Mouse (Mus musculus) left cerebral cortex, postnatal 10 days (tissue): ENCODE measurements at regions not wholly inside any gene's neighbourhood (a gene's known extent, or its start where the extent isn't known, plus 50 kb on each side); places are given as distances from the start of the nearest gene placed in this dataset.
A peak's percentile ranks its signal among the peaks of the same experiment; 100 is the strongest.

Experiments used
- DNase-seq, 2 experiments: peaks; one replicate each; pipeline ENCODE4 v3.0.0; 2021 to 2022; ENCODE audit warnings: low spot score in 2 of 2, mixed read lengths in 1 of 2; ENCODE audit errors: extremely low spot score in 1 of 2
- intact Hi-C: fragments of 180-260 bp; cut with DNase I; formaldehyde crosslinking; loops from one replicate; pipeline ENCODE4 v1.15.1; 2025

DNA sequence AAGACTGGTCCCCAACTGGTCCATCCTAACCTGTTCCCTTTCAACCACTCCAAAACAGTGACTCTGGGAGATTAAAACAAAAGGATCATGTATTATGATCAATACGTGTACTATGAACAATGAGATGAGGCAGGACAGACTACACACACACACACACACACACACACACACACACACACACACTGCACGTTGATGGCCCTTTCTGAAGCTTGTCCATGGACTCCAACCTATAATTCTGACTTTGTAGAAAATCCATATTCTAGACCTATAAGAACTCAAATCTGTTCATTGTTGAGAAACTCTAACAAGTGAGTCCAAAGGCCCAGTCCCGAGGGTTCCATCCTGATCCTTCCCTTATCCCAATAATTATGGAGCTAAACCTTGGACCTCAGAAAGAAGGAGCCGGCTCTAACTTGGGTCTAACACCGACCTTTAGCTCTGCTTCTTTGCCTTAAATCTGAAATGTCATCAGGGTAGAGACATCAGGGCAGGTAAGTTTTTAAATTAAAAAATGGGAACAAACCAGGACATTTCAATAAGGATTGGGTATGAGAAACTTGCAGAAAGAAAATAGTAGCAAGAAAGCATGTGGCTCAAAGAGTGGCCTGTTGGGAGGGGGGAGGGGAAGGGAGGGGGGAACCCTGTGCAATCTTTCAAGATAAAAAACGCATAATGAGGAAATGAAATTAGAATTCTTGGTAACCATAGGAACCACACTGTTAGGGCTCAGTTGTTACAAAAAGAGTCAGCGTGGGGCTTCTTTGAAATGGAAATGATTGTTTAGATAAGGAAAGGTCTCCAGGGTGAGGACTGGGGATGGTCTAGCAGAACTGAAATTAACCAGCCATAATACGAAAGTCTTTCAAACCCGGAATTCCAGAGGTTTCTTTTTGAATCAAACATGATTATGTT is 187.9 kb downstream of the Dusp6 start:
- intact Hi-C loops: no loop called here
- no peak for DNase-seq

DNA sequence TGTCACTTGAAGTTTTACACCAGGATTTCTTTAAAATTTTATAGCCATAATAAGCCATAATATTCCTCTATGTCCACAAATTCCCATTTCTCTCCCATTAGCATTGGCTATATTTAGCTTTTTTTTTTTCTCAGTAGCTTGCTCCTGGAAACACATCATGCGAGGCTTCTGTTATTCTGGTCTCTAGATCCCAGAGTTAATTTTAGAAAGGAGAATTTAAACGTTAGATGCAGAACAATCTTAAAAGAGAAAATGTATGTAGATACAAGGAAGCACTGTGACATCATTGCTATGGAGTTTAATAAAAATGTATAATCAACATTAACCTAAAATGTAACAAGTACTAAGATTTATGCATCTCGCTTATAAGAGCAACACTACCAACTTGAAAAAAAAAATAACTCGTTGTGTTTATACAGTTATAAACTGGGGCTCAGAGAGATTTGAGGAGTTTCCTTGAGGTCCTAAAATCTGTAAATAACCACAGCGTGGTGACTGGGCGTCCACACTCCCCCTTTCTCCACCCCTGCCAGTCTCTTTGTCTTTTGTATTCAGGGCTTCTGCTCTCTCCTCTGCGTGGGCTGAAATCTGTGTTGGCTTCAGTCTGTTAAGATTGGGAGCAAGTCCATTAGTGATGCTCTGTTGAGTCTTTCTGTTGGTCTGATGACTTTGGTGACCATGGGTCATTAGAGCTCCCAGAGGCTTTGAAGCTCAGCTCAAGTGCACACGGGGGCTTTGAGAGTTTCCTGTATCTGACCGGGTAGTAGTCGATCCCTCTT is 188.8 kb downstream of the Dusp6 start:
- DNase-seq: no peak
- intact Hi-C loops: no loop called here

DNA sequence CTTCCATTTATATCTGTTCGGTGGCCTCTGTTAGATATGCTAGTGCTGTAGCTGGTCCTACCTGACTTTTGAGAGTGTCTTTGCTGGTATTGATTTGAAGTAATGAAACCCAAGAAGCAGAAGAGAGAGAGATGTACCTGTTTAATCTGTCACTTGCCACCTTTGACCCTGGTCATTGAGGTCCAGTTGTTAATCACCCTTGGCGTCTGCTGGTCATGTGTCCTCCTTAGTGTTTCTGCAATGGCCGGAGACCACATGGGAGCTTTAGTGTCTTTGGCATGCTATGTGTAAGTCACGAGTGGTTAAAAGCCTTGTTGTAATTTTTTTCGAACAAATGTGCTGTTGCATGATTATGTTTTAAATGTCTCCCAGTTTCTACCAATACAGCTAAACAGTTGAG is 193.1 kb downstream of the Dusp6 start:
- intact Hi-C loops: no loop called here
- DNase-seq: no peak

DNA sequence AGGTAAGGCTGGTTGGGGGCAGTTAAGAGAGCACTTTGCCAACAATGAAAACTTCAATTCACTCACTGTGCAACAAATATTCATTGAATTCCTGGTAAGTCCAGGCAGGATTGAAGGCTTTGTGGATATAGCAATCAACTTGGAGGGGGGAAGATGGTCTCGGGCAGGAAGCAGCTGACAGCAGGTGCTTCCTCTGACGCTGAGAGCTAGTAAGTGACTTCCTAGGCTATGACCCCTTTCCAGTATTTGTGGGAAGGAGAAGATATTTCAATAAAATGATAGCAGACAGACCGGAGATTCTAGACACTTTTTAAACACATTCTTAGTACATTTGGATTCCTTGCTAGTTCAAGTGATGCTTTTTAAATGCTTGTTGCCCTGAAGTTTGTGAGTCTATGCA is 195.0 kb downstream of the Dusp6 start:
- DNase-seq: no peak
- intact Hi-C loops: no loop called here

DNA sequence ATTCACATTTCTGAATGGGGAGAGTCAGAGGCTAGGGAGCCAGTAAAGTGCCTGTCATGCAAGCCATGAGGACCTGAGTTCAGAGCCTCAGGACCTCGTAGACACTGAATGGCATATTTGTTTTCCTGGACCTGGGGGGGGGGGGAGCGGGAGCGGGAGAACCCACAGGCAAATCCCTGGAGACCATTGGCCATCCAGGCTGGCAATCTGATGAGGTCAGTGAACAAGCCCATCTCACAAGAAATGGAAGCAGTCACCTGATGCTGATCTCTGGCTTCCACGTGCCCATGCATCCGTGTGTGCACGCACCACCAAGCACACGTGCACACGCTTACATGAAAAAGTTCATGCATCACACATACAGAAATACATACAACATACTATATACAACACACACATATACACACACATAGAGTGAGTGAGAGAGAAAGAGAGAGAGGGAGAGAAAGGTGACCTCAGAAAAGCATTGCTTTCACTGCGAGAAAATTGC is 196.2 kb downstream of the Dusp6 start:
- intact Hi-C loops: no loop called here
- DNase-seq: no peak

DNA sequence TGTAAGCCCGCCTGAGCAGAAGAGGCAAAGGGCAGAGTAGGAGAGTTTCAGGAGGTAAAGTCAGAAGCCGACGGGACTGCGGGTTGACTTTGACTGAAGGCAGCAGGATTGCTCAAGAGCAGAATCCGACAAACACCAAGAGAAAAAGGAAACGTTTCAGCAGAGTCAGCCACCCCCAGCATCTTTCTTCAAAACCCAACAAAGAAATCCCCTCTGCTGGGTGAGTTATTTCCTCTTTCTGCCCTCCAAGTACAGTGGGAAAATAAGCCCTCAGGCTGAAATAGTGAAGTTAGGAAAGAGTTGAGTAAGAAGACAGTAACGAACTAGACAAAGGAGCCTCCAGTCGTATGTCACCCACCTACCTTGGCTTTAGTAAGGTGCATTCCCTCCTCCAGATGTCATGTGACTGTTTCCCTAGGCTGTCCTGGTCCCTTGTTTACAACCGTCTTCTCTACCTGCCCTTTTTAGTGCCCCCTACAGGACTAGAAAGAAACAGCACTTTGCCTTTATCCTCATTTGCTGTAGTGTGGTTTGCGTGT is 196.9 kb downstream of the Dusp6 start:
- DNase-seq: peak in 1 of 2 experiments; percentile 43
- intact Hi-C loops: loop anchor here (10.0 kb wide), 2 partner anchors 115 to 295 kb away; no protein-coding TSS in a partner anchor

DNA sequence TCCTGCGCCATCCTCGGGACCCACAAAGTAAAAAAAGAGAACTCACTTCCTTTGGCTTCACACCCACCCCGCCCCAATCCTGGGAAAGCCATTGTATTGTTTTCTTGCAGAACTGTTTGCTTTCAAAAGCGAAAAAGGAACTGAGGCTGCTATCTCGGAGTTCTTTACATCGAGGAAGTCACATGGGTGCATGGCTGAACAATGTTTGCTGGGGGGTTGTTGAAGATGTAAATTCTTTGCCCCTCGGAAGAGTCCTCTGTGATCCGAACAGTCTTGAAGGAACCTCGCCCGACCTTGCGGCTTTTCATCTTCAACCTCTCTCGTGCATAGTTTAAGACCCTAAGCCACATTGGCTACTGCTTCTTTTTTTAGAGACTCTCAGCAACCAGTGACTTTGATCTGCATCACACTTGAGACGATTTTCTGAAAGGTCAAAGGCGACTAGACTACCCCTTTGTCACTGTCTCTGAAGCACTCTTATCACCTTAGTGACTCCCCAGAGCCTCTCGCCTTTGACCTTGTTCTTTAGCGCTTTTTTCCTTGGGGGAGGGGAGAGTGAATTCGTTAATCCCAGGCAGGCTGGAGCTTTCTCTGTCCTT is 197.9 kb downstream of the Dusp6 start:
- peak in 1 of 2 experiments; percentile 69 for DNase-seq
- intact Hi-C loops: loop anchor here (1.0 to 10.0 kb wide), 3 partner anchors 114 to 296 kb away; partner anchors contain the start of gene Dusp6

DNA sequence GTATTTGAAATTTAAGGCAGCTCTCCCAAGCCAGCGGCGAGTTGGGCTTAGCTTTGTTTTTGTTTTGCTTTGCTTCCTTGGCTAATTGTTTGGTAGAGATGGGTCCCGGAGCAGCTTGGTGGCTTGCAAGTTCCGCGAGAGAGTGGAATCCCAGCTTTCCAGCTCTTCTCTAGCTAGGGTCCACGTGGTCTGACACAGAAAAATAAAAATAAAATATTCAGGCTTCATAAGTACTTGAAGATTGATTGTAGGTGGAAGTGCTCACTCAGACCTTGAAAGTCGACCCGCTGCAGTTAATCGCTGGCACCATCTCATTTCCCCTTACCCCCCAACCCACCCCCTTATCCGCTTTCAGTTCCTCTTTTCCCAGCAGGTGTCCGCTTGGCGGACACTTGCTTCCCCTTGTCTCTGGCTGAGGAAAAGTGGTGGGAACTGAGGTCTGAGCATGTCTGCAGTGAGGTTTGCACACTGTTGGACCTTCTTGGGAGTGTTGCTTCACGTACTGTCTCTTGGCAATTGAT is 198.5 kb downstream of the Dusp6 start:
- peak in 1 of 2 experiments; percentile 57 for DNase-seq
- intact Hi-C loops: loop anchor here (1.0 to 10.0 kb wide), 3 partner anchors 113 to 297 kb away; partner anchors contain the start of gene Dusp6

DNA sequence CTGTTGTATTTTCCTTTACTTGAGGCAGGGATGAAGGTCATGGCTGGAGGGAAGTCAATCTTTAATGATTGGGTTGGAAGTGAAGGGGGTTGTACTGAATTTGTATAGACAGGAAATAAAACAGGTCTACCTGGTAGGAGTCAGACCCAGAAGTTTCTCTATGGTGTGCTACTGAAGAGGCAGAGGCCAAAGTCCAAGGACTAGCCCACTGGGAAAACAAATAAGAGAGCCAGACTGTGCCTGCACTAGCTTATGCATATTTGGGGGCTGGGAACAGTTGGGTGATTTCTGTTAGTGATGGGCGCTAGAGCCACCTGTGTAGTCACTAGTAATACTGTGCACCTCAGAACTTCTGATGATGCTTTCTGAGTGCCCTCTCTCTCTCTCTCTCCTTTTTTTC is 203.7 kb downstream of the Dusp6 start:
- DNase-seq: no peak
- intact Hi-C loops: loop anchor here (10.0 kb wide), 2 partner anchors 108 to 302 kb away; no protein-coding TSS in a partner anchor

DNA sequence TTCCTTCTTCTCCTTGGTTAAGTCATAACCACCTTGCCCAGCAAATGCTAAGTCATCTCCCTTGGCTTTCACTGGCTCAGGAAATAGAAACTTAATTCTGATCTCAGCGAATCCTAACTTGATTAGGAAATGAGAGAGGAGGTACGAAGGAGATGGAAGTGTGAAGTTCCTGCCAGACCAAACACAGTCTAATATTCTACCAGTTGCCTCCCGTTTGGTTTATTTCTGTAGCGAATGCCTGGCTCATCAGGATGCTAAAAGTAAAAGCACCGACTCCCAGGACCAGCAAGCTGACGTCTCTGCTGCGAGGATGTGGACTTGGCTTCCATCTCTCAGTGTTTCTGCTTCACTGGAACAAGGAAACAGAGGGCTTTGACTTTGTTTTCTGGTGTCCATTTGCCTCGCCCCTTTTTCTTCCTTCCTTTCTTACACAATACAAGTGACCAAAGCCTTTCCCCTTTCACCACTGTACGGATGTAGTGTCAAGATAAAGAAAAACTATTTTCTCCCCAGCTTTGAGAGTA is 204.3 kb downstream of the Dusp6 start:
- no peak for DNase-seq

DNA sequence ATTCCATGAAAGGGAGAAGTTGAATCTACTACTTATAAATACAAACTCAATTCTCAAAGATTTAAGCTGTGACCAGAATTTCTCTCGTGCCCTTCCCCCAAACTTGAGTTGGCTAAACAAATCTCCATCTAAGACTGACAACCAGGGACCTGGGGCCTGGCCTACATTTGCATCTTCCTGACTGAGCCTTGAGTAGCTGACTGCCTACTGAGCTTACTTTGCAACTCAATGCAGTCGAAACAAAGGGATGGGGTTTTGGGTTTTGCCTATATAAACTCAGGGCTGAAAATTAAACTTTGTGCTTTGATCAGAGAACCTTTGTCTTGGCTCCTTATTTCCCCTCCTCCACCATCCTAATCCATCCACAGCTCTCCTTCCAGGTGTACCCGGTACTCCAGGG is 205.9 kb downstream of the Dusp6 start:
- intact Hi-C loops: loop anchor here (10.0 kb wide), 2 partner anchors 106 to 304 kb away; no protein-coding TSS in a partner anchor
- no peak for DNase-seq

More for the DNA sequence above, 204.3 kb downstream of the Dusp6 start:
- intact Hi-C loops: loop anchor here (10.0 kb wide), 2 partner anchors 107 to 303 kb away; no protein-coding TSS in a partner anchor

DNA sequence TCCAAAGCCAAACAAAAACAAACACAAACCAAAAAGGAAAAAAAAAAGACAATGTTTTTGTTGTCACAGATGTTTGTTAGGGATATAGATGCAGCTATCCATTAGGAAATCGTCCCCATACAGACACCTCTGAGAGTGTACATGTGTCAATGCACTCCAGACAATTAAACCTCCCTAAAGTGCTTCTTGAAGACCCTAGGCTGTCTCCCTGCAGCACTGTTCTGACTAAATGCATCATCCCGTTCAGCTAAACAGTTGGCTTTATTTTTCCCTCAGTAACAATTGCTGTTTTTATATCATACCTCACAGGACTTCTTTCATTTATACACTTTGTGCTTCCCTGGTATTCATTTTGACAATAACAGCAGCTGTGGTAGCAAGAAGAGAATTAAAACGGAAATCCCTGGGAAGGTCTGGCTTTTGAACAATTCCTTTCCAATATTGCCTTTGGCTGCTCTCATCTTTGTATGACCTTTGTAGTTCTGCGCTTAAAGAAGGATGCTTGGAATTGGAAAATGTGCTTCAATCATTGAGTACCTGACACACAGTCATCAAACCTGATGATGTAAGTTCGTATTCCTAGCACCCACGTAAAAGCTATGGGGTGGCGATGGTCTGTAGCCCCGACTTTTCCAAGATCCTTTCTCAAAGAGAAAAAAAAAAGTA is 208.9 kb downstream of the Dusp6 start:
- no peak for DNase-seq
- intact Hi-C loops: no loop called here

DNA sequence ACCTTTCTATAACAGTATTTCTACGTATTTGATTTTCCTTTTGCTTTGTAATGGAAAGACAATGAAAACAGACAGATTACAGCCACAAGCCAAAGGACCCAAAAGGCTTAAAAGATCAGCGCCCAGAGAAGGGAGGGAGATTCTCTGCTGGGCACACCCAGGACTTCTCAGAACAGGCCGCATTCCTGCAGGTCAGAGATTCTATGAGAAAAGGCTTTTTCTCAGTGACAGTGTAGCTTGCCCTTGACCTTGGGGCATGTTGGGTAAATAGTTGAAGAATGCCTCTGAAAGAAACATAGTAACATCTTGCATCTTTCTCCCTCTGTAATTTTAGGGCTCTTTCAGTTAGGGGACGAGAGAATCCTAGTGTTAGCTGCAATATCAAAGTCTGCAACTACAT is 209.8 kb downstream of the Dusp6 start:
- DNase-seq: no peak
- intact Hi-C loops: no loop called here

DNA sequence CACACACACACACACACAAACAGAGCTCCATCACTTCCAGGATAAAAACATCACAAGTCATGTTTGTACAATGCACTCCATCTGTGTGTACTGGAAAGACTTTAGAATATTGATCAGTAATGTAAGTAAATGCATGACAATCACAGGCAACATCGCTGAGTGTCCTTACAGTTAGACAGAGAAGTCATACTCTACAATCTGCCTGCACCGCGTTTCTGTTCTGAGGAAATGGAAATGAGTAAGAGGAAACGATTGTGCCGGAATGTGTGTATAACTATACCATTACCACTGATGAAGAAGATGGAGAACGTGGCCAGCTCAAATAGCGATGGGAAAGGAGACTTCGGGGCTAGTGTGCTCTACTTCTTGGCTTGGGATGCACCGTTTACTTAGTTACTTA is 210.7 kb downstream of the Dusp6 start:
- no peak for DNase-seq
- intact Hi-C loops: no loop called here

DNA sequence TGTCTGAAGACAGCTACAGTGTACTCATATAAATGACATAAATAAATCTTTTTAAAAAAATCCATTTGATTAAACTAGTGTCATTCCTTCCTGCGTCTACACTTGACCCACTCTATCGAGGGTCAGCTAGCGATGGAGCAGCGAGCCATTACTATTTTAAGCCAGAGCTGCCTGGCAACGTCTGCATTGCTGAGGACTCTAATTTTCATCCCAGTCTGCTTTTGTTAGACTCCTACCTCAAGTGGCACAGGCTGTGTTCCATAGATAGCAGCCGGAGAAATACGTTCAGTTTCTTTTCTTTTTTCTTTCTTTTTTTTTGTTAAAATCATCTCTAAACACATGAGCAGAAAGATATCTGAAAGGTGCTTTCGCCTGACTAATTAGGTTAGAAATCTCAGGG is 211.5 kb downstream of the Dusp6 start:
- intact Hi-C loops: no loop called here
- DNase-seq: no peak

DNA sequence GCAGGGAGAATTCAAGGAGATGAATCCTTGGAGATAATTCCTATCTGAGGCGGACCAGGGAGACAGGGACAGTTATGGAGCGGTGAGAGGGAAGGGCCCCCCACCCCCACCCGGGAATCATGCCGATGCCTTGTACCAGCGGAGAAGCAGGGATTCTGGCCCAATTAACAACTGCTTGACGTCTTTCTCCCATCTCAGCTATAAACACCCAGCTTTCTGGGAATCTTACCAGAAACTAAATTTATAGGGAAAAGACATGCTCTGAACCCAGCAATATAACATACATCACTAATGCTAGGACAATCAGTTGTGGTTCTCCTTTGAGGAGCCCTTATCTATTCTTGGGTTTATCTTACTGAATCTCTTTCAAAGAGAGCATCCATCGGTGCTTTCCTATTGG is 213.2 kb downstream of the Dusp6 start:
- no peak for DNase-seq
- intact Hi-C loops: no loop called here

DNA sequence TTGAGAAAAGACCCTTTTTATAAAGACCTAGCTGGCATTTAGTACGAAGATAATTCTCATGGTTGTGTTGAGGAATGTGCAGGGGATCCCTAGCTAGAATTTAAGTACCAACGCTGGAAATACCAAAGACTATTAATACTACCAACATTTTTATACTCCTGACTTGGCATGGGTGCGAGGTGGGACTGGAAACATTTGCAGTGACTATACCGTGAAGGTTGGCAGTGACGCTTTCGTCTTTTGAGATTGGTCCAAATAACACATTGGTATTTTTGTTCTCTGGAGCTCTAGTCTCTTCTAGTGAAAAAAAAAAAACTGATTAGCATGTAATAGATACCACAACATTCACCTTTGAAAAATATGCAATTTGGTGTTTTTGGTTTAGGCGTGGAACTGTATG is 213.7 kb downstream of the Dusp6 start:
- intact Hi-C loops: no loop called here
- DNase-seq: no peak

DNA sequence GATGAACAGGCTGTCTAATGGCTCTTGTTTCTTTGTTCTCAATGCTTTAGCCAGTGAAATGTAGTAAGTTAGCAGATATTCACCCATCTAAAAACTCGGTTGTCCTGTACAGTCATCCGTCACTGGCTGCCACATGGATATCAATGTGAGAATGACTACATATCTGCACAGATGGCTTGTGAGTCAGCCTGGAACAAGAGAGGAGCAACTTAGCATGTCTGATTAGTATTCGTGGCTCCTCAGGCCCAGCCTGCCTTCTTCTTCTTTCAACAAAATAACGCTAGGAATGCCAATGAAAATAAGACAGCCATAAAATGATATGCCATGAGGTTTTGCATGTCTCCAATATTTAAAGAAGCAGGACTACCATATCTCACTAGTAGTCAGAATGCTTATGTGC is 217.5 kb downstream of the Dusp6 start:
- no peak for DNase-seq
- intact Hi-C loops: no loop called here
